Mouse (Mus musculus): ENCODE measurements around the gene Smyd3. TPM values are rescaled to one million over a fixed set of nuclear protein-coding genes. Genes with fewer than 3 reads are reported as not detected.

Smyd3 gene
- total and polyA plus RNA-seq, 2 experiments from 2014 or later, result 15.8 to 28.4 TPM

DNA sequence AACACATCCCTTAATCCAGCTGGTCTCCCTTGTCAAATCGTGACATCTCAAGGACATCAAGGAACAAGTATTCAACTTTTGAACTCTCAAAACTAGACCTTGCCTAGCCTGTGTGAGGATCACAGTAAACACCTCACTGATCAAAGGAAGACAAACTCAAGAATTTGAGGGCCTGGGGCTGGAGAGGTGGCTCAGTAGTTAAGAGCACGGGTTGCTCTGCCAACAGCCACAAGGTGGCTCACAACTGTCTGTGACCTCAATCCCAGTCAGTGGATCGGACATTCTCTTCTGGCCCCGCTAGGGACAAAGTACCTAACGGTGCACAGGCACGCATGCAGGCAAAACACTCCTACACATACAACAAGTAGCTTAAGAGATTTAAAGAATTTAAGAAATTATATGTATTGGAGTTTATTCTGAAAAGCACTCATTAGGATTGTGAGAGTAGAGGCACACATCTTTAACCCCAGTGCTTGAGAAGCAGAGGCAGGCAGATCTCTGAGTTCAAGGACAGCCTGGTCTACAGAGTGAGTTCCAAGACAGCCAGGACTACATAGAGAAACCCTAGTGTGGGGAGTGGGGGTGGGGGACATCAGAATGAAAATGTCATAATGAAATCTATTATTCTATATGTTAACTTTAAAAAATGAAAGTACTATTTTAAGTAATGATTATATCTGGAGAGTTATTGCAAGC lies 41.2 kb downstream of the Smyd3 start:
- Histone ChIP-seq H3K36me3 (ENCODE audit: insufficient read depth, low read length) (no peaks in the 10 kb centered on the region), H3K9ac (replicated peaks; ENCODE audit: low read length, poor library complexity, severe bottlenecking) (no peak overlapping the region), H3K27me3 (ENCODE audit: insufficient read depth, low read length) (no peaks in the 10 kb centered on the region), H3K4me1 (ENCODE audit: insufficient read depth, low read length) (no peaks in the 10 kb centered on the region), H3K4me2 (ENCODE audit: low read depth, low read length, poor library complexity, severe bottlenecking) (no peak overlapping the region), H3K9me3 (ENCODE audit: low read length) (peaks cover 8% of the 10 kb centered on the region; the same call in 1 of the 2 replicates), H3K4me3 (ENCODE audit: low read depth, low read length) (no peak overlapping the region), H3K27ac (ENCODE audit: low read depth, low read length) (no peak overlapping the region)
- 41% methylated on average over 6 of the region's 6 CpGs for WGBS
- TF ChIP-seq CTCF (IDR thresholded peaks at IDR 0.05), result peak; percentile 65
- DNase-seq (ENCODE audit: low spot score), result peak; percentile 8
- ATAC-seq (ENCODE audit: low FRiP score), result peak; percentile 52; the same call in 1 of the 2 replicates

GRCm38 (mm10) chr1:179474776-179475175 lies 43.1 kb downstream of the Smyd3 start:
- 91% methylated on average over 8 of the region's 8 CpGs for WGBS
- ATAC-seq (ENCODE audit: low FRiP score), result no peak
- H3K9me3 ChIP-seq (ENCODE audit: low read length), result peaks cover 8% of the 10 kb centered on the region; the same call in 1 of the 2 replicates

DNA sequence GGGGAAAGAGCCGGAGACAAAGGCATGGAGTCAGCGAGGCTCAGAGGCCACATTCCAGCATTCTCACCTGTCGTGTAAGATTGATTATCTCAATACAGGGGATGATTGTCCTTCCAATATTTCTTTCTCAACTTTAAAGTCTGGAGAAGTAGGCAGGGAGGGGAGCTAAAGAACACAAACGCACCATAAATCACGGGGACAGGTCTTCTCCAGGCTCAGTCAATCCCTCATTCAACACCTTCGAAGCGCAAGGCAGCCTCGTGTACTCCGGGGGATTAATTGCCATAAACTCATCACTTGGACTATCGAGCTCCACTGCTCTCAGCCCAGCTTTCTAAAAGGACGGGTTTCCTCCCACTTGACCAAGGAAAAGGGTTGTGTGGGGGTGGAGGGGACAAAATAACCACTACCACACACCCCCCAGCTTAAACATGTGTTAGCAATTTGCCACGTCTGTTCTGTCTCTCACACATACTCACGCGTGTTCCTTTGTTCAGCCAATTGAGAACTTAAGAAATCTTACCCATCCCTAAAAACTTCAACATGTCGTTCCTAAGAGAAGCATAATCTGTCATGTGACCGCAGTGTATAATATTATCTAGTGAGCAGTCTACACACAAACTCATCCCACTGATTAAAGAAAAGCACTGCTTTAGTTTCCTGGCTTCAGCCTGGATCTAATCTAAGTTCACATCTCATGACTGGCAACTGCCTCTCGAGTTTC lies 43.8 kb downstream of the Smyd3 start:
- Histone ChIP-seq H3K36me3 (ENCODE audit: insufficient read depth, low read length) (no peaks in the 10 kb centered on the region), H3K4me2 (ENCODE audit: low read depth, low read length, poor library complexity, severe bottlenecking) (no peak overlapping the region), H3K9me3 (ENCODE audit: low read length) (peaks cover 8% of the 10 kb centered on the region; the same call in 1 of the 2 replicates), H3K27ac (ENCODE audit: low read depth, low read length) (no peak overlapping the region), H3K9ac (replicated peaks; ENCODE audit: low read length, poor library complexity, severe bottlenecking) (no peak overlapping the region), H3K27me3 (ENCODE audit: insufficient read depth, low read length) (no peaks in the 10 kb centered on the region), H3K4me3 (ENCODE audit: low read depth, low read length) (no peak overlapping the region), H3K4me1 (ENCODE audit: insufficient read depth, low read length) (no peaks in the 10 kb centered on the region)
- WGBS, result 87% methylated on average over 17 of the region's 17 CpGs
- ATAC-seq (ENCODE audit: low FRiP score) (no peak), DNase-seq (ENCODE audit: low spot score) (no peak)
- TF ChIP-seq CTCF (IDR thresholded peaks at IDR 0.05), result no peak

More at GRCm38 (mm10) chr1:179474776-179475175, 43.1 kb downstream of the Smyd3 start:
- Histone ChIP-seq H3K4me1 (ENCODE audit: insufficient read depth, low read length) (no peaks in the 10 kb centered on the region), H3K4me2 (ENCODE audit: low read depth, low read length, poor library complexity, severe bottlenecking) (no peak overlapping the region), H3K9ac (replicated peaks; ENCODE audit: low read length, poor library complexity, severe bottlenecking) (no peak overlapping the region), H3K36me3 (ENCODE audit: insufficient read depth, low read length) (no peaks in the 10 kb centered on the region), H3K4me3 (ENCODE audit: low read depth, low read length) (no peak overlapping the region), H3K27ac (ENCODE audit: low read depth, low read length) (no peak overlapping the region), H3K27me3 (ENCODE audit: insufficient read depth, low read length) (no peaks in the 10 kb centered on the region)
- TF ChIP-seq CTCF (IDR thresholded peaks at IDR 0.05), result no peak
- no peak for DNase-seq (ENCODE audit: low spot score)

DNA sequence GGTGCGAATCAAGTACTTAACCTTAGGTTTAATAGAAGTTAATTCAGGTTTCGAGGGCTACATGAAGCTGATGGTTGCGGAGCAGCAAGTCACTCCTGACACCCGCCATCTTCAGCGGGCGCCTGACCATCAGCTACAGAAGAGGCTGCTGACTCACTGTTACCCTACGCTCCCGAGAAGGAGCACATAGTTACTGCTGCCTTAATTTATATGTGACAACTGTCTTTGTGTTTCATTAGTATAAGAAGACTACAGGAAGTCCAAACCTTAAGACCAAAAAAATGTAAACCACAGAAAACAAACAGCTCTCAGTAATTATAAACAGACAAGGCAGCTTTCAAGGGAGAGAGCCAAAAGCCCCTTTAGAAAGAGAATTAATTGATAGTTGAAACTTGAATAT lies 49.9 kb downstream of the Smyd3 start:
- WGBS, result 94% methylated on average over 8 of the region's 8 CpGs
- ATAC-seq (ENCODE audit: low FRiP score) (no peak), DNase-seq (ENCODE audit: low spot score) (no peak)
- no peak overlapping the region for H3K9ac ChIP-seq (replicated peaks; ENCODE audit: low read length, poor library complexity, severe bottlenecking)
- no peaks in the 10 kb centered on the region for H3K4me1 ChIP-seq (ENCODE audit: insufficient read depth, low read length)
- no peak for TF ChIP-seq CTCF (IDR thresholded peaks at IDR 0.05)
- no peaks in the 10 kb centered on the region for H3K27me3 ChIP-seq (ENCODE audit: insufficient read depth, low read length)
- no peak overlapping the region for H3K4me3 ChIP-seq (ENCODE audit: low read depth, low read length)
- H3K4me2 ChIP-seq (ENCODE audit: low read depth, low read length, poor library complexity, severe bottlenecking), result no peak overlapping the region
- H3K36me3 ChIP-seq (ENCODE audit: insufficient read depth, low read length), result no peaks in the 10 kb centered on the region
- H3K27ac ChIP-seq (ENCODE audit: low read depth, low read length), result no peak overlapping the region
- peaks cover 7% of the 10 kb centered on the region; the same call in 1 of the 2 replicates for H3K9me3 ChIP-seq (ENCODE audit: low read length)

DNA sequence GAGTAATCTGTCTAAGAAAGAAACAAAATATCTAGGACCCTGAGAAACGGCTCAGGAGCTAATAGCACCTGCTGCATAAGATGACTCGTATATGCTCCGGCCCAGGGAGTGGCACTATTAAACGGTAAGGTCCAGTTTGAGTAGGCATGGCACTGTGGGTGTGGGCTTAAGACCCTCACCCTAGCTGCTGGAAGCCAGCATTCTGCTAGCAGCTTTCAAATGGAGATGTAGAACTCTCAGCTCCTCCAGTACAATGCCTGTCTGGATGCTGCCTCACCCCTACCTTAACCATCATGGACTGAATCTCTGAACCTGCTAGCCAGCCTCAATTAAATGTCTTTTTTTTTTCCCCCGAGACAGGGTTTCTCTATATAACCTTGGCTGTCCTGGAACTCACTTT lies 55.5 kb downstream of the Smyd3 start:
- H3K4me2 ChIP-seq (ENCODE audit: low read depth, low read length, poor library complexity, severe bottlenecking), result no peak overlapping the region
- no peaks in the 10 kb centered on the region for H3K4me1 ChIP-seq (ENCODE audit: insufficient read depth, low read length)
- 89% methylated on average over 5 of the region's 5 CpGs for WGBS
- H3K4me3 ChIP-seq (ENCODE audit: low read depth, low read length), result no peak overlapping the region
- no peaks in the 10 kb centered on the region for H3K9me3 ChIP-seq (ENCODE audit: low read length)
- ATAC-seq (ENCODE audit: low FRiP score), result no peak
- H3K27ac ChIP-seq (ENCODE audit: low read depth, low read length), result no peak overlapping the region
- DNase-seq (ENCODE audit: low spot score), result no peak
- H3K9ac ChIP-seq (replicated peaks; ENCODE audit: low read length, poor library complexity, severe bottlenecking), result no peak overlapping the region
- no peaks in the 10 kb centered on the region for H3K27me3 ChIP-seq (ENCODE audit: insufficient read depth, low read length)
- H3K36me3 ChIP-seq (ENCODE audit: insufficient read depth, low read length), result no peaks in the 10 kb centered on the region
- TF ChIP-seq CTCF (IDR thresholded peaks at IDR 0.05), result no peak

Measured in midbrain, postnatal 0 days (tissue).